Mouse (Mus musculus) thymus, adult 2 months (tissue): Measurements from ENCODE around the gene Rad51b.

Experiments used
- CTCF ChIP-seq: fragments of 200-500 bp; IDR thresholded peaks from 2 replicates; pipeline ENCODE4 v1.5.1; 2012; ENCODE audit warnings: mild to moderate bottlenecking, control low read depth, low read length, moderate library complexity, borderline replicate concordance; ENCODE audit not compliant: control insufficient read depth, poor library complexity, insufficient read depth; ENCODE audit errors: extremely low read depth
- POLR2A ChIP-seq: fragments of 200-500 bp; IDR thresholded peaks from 2 replicates; pipeline ENCODE4 v1.6.1; 2012; ENCODE audit warnings: mild to moderate bottlenecking, low read length, control low read depth, moderate library complexity; ENCODE audit not compliant: control insufficient read depth, poor library complexity, insufficient read depth; ENCODE audit errors: extremely low read depth

DNA sequence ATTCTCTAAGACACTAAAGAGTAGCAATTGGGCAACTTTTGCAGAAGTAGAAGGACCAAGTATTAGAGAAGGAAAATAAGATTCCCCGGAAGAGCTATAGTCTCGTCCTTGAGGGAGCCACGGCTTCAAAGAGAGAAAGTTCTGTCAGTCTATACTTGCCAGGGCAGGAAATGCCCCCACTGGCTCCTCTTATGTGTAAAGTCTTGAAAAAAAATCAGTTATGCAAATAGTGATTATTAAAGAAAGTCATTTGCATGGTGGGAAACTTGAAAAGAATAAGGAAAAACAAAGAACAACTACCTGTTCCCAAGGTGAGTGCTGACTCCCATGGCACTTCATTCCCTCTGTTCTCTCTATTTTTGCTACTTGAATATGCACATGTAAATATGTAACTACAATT is 140.5 kb downstream of the Rad51b start:
- TF ChIP-seq CTCF, result no peak
- TF ChIP-seq POLR2A, result no peak
